Mouse (Mus musculus): Measurements from ENCODE around the gene Kmt5c. TPM values are rescaled to one million over a fixed set of nuclear protein-coding genes. Genes with fewer than 3 reads are reported as not detected.

Gene Kmt5c
- polyA plus RNA-seq (2016; fragmentation: Nextera tagmentation; extraction: Ambion mirVana), result 94.8 and 106 TPM in 2 replicates

DNA sequence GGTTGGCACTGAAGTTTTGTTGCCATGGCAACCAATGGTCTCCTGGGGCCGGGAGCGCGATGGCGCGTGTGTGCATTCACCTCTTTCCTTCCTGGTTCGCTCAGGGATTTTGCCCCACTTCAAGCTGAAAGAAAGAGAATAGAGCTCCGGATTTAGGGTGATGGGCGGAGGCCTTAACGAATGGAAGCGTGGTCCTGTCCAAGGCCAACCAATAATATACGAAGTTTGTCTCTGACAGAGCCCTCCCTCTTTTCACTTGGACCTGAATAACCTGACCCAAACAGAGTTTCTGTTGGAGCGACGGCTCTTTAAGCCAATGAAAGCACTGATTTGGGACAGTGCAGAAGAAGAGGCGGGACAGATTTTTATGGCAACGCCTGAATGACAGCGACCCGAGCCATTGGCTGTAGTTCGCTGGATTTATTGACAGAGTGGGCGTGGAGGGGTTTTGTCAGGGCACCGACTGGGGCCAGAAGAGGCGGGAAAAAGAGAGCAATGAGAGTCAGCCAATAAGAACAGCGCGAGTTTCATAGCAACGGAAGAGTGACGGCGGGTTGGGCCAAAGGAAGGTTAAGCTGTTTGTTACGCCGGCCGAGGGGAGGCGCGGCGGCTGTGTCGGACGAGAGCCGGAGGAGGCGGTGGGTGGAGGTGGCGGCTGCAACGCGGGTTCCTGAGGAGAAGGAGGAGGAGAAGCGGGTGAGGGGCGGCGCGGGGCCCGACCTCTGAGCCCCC, at the start of gene Kmt5c:
Gene Kmt5c (plus strand): TSS at position 572 of the 732 bp plus-strand sequence.
- WGBS, result under 1% methylated on average over 39 of the region's 44 CpGs
- H3K27ac ChIP-seq, result peak within 1 kb of the TSS; percentile 97
- H3K4me3 ChIP-seq, result peak within 1 kb of the TSS; percentile 79
- peaks cover 29% of the 10 kb centered on the region for H3K36me3 ChIP-seq
- peak; percentile 97 for DNase-seq (ENCODE audit: low spot score)
- no peaks in the 10 kb centered on the region for H3K9me3 ChIP-seq
- H3K27me3 ChIP-seq (ENCODE audit: insufficient read depth, poor library complexity, severe bottlenecking), result no peaks in the 10 kb centered on the region
- peaks cover 39% of the 10 kb centered on the region for H3K4me1 ChIP-seq (replicated peaks)

DNA sequence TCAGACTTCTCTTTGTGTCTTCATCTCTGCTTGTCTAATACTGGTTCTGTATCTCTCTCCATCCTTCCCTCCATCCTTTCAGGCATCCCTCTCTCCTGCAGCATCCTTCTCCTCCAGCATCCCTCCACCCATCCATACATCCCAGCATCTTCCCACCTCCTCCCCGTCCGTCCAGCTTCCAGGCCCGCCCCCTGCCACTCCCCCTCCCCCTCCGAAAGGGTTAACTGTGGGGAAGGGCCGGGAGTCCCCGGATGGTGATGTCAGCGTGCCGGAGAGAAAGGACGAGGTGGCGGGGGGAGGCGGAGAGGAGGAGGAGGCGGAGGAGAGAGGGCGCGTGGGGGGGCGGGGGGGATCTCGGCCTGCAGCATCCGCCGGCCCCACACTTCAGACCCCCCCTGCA, 49.5 kb upstream of the Kmt5c start, which contains the start of gene Brsk1:
Gene Brsk1 (plus strand): TSS at position 218 of the 400 bp plus-strand sequence.
- Histone ChIP-seq H3K27me3 (ENCODE audit: insufficient read depth, poor library complexity, severe bottlenecking) (no peaks in the 10 kb centered on the region), H3K27ac (peak within 1 kb of the TSS; percentile 100), H3K36me3 (peaks cover 32% of the 10 kb centered on the region), H3K9me3 (0 out of 2 replicates have a peak, but pooled peaks cover 4% of the 10 kb centered on the region), H3K4me3 (peak within 1 kb of the TSS; percentile 98), H3K4me1 (replicated peaks) (peaks cover 26% of the 10 kb centered on the region)
- WGBS, result 0% methylated on average over 9 of the region's 18 CpGs
- DNase-seq (ENCODE audit: low spot score), result peak; percentile 95

DNA sequence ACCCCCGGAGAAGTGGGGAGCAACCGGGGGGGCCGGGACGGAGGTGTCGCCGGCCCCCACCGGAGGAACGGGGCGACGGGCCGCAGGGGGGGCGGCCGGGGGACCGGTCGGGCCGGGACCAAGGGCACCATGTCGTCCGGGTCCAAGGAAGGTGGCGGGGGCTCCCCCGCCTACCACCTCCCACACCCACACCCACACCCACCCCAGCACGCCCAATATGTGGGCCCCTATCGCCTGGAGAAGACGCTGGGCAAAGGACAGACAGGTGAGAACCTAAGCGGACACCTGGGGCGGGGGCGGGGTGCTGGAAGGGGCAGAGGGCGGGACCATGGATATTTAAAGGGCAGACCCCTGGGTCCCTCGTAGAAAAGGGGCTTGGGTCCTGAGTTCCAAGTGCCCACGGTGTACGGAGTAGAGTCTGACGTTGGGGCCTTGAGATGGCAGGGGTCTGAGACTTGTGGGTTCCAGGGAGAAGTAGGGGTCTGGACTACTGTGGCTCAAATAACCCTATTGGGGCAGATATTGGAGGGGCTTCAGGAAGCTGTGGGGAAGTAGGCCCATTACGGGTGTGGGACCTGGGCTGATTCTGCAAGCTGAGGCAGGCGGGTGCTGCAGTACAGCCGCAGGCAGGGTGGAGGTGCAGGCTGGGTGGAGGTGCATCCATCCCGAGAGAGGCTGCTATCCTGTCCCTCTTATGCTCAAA, 48.8 kb upstream of the Kmt5c start:
- Histone ChIP-seq H3K36me3 (peaks cover 39% of the 10 kb centered on the region), H3K27ac (peak overlapping the region; percentile 100), H3K4me1 (replicated peaks) (peaks cover 26% of the 10 kb centered on the region), H3K27me3 (ENCODE audit: insufficient read depth, poor library complexity, severe bottlenecking) (no peaks in the 10 kb centered on the region), H3K4me3 (peak overlapping the region; percentile 98), H3K9me3 (0 out of 2 replicates have a peak, but pooled peaks cover 4% of the 10 kb centered on the region)
- peak; percentile 35 for DNase-seq (ENCODE audit: low spot score)
- WGBS, result 4% methylated on average over 34 of the region's 35 CpGs

DNA sequence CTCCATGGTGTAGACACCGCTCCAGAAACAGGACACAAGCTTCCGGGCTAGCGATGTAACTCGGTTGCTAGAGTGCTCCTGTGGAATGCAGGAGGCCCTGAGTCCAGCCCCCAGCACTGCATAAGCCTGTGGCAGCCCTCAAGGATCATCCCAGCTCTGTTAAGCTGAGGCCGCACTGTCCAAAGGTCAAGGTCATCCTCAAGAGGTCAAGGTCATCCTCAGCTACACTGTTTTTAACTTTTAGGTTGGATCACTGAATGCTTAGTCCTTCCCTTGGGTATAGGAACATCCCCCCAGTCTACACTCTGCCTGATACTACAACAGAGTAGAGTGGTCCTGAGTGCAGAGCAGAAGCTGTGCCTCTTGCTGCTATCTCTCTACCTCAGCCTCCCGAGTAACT, 46.9 kb upstream of the Kmt5c start:
- Histone ChIP-seq H3K36me3 (peaks cover 58% of the 10 kb centered on the region), H3K27me3 (ENCODE audit: insufficient read depth, poor library complexity, severe bottlenecking) (no peaks in the 10 kb centered on the region), H3K4me1 (replicated peaks) (peaks cover 26% of the 10 kb centered on the region), H3K27ac (no peak overlapping the region), H3K4me3 (no peak overlapping the region), H3K9me3 (0 out of 2 replicates have a peak, but pooled peaks cover 4% of the 10 kb centered on the region)
- DNase-seq (ENCODE audit: low spot score), result no peak
- 73% methylated on average over 6 of the region's 6 CpGs for WGBS

- H3K27ac ChIP-seq, result 0 out of 2 replicates have a peak overlapping the region, but pooled peaks have one; percentile 30
- 34% methylated on average over 8 of the region's 8 CpGs for WGBS
- no peak overlapping the region for H3K4me3 ChIP-seq
- no peaks in the 10 kb centered on the region for H3K9me3 ChIP-seq
- DNase-seq (ENCODE audit: low spot score), result no peak
- H3K27me3 ChIP-seq (ENCODE audit: insufficient read depth, poor library complexity, severe bottlenecking), result no peaks in the 10 kb centered on the region
- H3K4me1 ChIP-seq (replicated peaks), result peaks cover 9% of the 10 kb centered on the region
- peaks cover 99% of the 10 kb centered on the region for H3K36me3 ChIP-seq
Measured at GRCm38 (mm10) chr7:4702334-4702733, 37.6 kb upstream of the Kmt5c start.

DNA sequence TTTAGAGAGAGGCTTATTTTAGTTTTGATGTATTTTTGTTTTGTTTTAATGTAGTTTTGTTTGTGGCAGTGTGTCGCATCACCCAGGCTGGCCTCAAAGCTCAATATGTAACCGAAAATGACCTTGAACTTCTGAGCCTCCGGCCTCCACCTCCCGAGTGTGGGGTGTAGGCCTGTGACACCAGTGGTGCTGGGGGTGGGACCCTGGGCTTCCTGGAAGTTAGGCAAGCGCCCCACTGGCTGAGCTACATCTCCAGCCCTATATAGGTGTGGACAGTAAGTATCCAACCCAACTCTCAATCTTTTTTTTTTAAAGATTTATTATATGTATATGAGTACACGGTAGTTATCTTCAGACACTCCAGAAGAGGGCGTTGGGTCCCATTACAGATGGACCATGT, 36.7 kb upstream of the Kmt5c start:
- no peak overlapping the region for H3K4me3 ChIP-seq
- no peaks in the 10 kb centered on the region for H3K27me3 ChIP-seq (ENCODE audit: insufficient read depth, poor library complexity, severe bottlenecking)
- no peak for DNase-seq (ENCODE audit: low spot score)
- H3K27ac ChIP-seq, result no peak overlapping the region
- H3K4me1 ChIP-seq (replicated peaks), result peaks cover 9% of the 10 kb centered on the region
- WGBS, result 92% methylated on average over 7 of the region's 7 CpGs
- H3K36me3 ChIP-seq, result peaks cover 99% of the 10 kb centered on the region
- no peaks in the 10 kb centered on the region for H3K9me3 ChIP-seq

DNA sequence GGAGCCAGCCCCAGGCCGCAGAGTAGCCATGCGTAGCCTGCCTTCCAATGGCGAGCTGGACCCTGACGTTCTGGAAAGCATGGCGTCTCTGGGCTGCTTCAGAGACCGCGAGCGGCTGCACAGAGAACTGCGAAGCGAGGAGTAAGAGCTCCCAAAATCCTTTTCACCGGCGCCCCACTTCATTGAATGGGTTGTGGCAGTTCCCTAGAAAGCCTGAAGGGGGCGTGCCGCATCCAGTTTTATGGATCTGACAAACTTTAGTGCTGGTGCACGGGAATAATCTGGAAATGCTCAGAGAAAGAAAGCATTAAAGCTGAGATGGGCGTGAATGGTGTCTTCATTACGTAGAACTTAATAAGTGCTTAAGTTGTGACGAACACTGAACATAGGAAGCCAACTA, 34.8 kb upstream of the Kmt5c start:
- WGBS, result 40% methylated on average over 18 of the region's 18 CpGs
- peaks cover 99% of the 10 kb centered on the region for H3K36me3 ChIP-seq
- peak; percentile 55 for DNase-seq (ENCODE audit: low spot score)
- H3K4me3 ChIP-seq, result no peak overlapping the region
- H3K27me3 ChIP-seq (ENCODE audit: insufficient read depth, poor library complexity, severe bottlenecking), result no peaks in the 10 kb centered on the region
- H3K9me3 ChIP-seq, result no peaks in the 10 kb centered on the region
- peaks cover 9% of the 10 kb centered on the region for H3K4me1 ChIP-seq (replicated peaks)
- no peak overlapping the region for H3K27ac ChIP-seq

DNA sequence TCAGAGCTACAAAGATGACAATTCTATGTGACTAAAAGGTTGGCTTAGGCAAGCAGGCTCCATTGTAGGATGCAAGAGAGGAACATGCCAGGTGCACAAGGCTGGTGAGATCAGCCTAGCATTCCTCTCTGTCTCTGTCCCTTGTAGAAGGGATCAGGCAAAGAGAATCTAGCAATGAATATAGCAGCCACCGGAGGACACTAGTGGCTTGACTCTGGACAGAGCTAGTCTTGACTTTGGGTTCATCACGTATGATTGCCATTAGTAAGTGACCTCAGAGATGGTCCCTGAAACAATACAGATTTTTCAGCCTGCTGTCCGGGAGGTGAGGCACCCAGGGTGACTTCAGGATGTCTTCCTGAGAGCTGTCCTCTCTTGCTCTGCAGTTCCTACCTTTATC, 27.3 kb upstream of the Kmt5c start:
- WGBS, result 83% methylated on average over 3 of the region's 3 CpGs
- no peaks in the 10 kb centered on the region for H3K27me3 ChIP-seq (ENCODE audit: insufficient read depth, poor library complexity, severe bottlenecking)
- DNase-seq (ENCODE audit: low spot score), result no peak
- H3K36me3 ChIP-seq, result peaks cover 99% of the 10 kb centered on the region
- no peak overlapping the region for H3K27ac ChIP-seq
- no peaks in the 10 kb centered on the region for H3K4me1 ChIP-seq (replicated peaks)
- H3K9me3 ChIP-seq, result no peaks in the 10 kb centered on the region
- no peak overlapping the region for H3K4me3 ChIP-seq

DNA sequence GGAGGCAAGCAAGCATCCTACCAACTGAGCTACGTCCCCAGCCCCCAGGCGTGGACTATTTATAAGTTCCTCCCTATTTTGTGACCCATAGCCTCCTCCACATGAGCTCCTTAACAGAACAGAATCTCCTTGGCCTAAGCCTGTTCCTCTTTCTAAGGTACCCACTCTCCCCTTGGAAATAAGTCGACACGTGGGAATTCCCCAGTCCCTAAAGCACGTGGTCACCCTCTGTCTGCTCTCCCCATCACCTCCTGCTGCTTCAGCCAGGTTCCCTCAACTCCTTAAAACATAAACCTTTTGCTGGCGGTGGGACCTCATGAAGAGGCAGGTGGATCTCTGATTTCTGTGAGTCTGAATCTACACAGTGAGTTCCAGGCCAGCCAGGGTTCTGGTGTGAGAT, 23.0 kb upstream of the Kmt5c start:
- H3K36me3 ChIP-seq, result peaks cover 63% of the 10 kb centered on the region
- no peak for DNase-seq (ENCODE audit: low spot score)
- no peak overlapping the region for H3K4me3 ChIP-seq
- 75% methylated on average over 6 of the region's 6 CpGs for WGBS
- H3K27me3 ChIP-seq (ENCODE audit: insufficient read depth, poor library complexity, severe bottlenecking), result no peaks in the 10 kb centered on the region
- H3K4me1 ChIP-seq (replicated peaks), result no peaks in the 10 kb centered on the region
- no peak overlapping the region for H3K27ac ChIP-seq
- no peaks in the 10 kb centered on the region for H3K9me3 ChIP-seq

DNA sequence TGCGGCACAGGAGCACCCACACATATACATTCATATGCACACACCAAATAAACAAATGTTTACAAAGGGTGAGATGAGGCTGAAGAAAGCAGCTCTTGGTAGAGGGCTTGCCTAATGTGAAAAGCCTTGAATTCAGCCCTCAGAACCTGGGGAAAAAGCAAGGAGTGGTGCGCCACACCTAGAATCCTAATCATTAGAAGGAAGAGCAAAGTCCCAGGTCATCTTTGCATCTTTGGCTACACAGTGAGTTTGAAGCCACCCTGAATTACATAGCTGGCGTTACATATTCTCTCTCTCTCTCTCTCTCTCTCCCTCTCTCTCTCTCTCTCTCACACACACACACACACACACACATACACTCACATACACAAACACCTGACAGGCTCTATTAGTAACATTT, 20.6 kb upstream of the Kmt5c start:
- DNase-seq (ENCODE audit: low spot score), result no peak
- WGBS, result 96% methylated on average over 3 of the region's 3 CpGs
- Histone ChIP-seq H3K4me3 (no peak overlapping the region), H3K27ac (no peak overlapping the region), H3K4me1 (replicated peaks) (no peaks in the 10 kb centered on the region), H3K36me3 (peaks cover 40% of the 10 kb centered on the region), H3K27me3 (ENCODE audit: insufficient read depth, poor library complexity, severe bottlenecking) (no peaks in the 10 kb centered on the region), H3K9me3 (no peaks in the 10 kb centered on the region)

DNA sequence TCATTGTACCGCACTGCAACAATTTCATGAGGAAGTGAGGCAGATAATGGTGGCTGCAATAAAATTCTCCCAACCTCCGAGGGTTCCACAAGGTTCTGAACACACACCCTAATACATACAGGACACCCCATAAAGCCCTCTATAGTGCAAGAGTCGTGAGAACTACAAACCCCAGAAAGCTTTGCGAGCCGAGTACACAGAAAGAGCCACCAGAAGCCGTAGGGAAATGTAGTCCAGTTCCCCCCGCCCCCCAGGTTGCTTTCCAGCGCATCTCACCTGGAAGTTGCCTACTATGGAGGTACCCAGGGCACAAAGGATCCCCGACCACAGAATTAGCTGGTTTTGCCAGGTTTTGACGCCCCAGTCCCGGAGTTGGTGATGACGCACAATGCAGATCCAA, 16.4 kb upstream of the Kmt5c start:
- no peaks in the 10 kb centered on the region for H3K27me3 ChIP-seq (ENCODE audit: insufficient read depth, poor library complexity, severe bottlenecking)
- H3K9me3 ChIP-seq, result no peaks in the 10 kb centered on the region
- H3K36me3 ChIP-seq, result no peaks in the 10 kb centered on the region
- H3K4me3 ChIP-seq, result peak overlapping the region; percentile 38
- DNase-seq (ENCODE audit: low spot score), result no peak
- 42% methylated on average over 12 of the region's 12 CpGs for WGBS
- no peak overlapping the region; the same call in 1 of the 2 replicates for H3K27ac ChIP-seq
- no peaks in the 10 kb centered on the region for H3K4me1 ChIP-seq (replicated peaks)

GRCm38 (mm10) chr7:4724359-4724758, 15.6 kb upstream of the Kmt5c start:
- no peaks in the 10 kb centered on the region for H3K9me3 ChIP-seq
- no peaks in the 10 kb centered on the region for H3K4me1 ChIP-seq (replicated peaks)
- H3K27me3 ChIP-seq (ENCODE audit: insufficient read depth, poor library complexity, severe bottlenecking), result no peaks in the 10 kb centered on the region
- no peak for DNase-seq (ENCODE audit: low spot score)
- no peak overlapping the region for H3K27ac ChIP-seq
- 83% methylated on average over 3 of the region's 3 CpGs for WGBS
- H3K4me3 ChIP-seq, result no peak overlapping the region
- no peaks in the 10 kb centered on the region for H3K36me3 ChIP-seq

- no peak within 1 kb of the TSS for H3K27ac ChIP-seq
- 89% methylated on average over 7 of the region's 7 CpGs for WGBS
Measured at GRCm38 (mm10) chr7:4725169-4725568, 14.7 kb upstream of the Kmt5c start, which contains the start of gene Tmem150b. Gene Tmem150b, minus strand, starts transcription at chr7:4725249.

More at GRCm38 (mm10) chr7:4725169-4725568, 14.7 kb upstream of the Kmt5c start, which contains the start of gene Tmem150b:
- no peaks in the 10 kb centered on the region for H3K27me3 ChIP-seq (ENCODE audit: insufficient read depth, poor library complexity, severe bottlenecking)
- no peaks in the 10 kb centered on the region for H3K9me3 ChIP-seq
- H3K36me3 ChIP-seq, result no peaks in the 10 kb centered on the region
- H3K4me1 ChIP-seq (replicated peaks), result no peaks in the 10 kb centered on the region
- no peak for DNase-seq (ENCODE audit: low spot score)
- no peak within 1 kb of the TSS for H3K4me3 ChIP-seq
